Mouse (Mus musculus): ENCODE results near the gene Zfp729b. TPM values are rescaled to one million over a fixed set of nuclear protein-coding genes. Genes with fewer than 3 reads are reported as not detected.
A peak's percentile ranks its signal among the peaks of the same experiment; 100 is the strongest.

Gene Zfp729b
- 1 to 10 TPM; 8.1 to 8.7 TPM for total RNA-seq (2021)

GRCm38 (mm10) chr13:67609066-67609876, at the start of gene Zfp729b:
TSS of gene Zfp729b (minus strand) at chr13:67609707.
- intact Hi-C loops (cut with DNase I) = loop anchor here (1.0 to 5.0 kb wide), 3 partner anchors 28 to 74 kb away; partner anchors contain the start of genes Gm49345, Zfp729a and Zfp748
- DNase-seq (ENCODE audit: low spot score in 2 of 2) = peak; percentile 90 to 95

DNA sequence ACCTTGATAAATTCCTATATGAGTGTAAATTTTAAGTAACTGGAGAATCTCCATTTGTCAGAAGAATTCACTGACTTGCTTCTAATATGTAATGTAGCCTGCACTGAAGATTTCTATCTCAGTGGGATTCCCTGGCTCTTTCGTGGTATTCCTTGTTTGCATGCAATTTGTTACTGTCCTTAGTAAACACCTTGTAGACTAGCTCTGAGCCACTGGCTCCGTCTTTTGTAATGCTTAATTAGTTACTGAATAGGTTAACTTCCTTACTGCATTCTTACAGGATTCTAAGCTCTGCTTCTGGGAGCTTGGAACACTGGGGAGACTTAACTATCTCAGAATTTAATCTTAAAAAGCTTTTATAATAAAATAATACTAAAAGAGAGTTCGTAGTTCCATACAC, 43.0 kb upstream of the Zfp729b start:
- intact Hi-C loops (cut with DNase I) = no loop called here
- DNase-seq (ENCODE audit: low spot score in 2 of 2) = no peak

DNA sequence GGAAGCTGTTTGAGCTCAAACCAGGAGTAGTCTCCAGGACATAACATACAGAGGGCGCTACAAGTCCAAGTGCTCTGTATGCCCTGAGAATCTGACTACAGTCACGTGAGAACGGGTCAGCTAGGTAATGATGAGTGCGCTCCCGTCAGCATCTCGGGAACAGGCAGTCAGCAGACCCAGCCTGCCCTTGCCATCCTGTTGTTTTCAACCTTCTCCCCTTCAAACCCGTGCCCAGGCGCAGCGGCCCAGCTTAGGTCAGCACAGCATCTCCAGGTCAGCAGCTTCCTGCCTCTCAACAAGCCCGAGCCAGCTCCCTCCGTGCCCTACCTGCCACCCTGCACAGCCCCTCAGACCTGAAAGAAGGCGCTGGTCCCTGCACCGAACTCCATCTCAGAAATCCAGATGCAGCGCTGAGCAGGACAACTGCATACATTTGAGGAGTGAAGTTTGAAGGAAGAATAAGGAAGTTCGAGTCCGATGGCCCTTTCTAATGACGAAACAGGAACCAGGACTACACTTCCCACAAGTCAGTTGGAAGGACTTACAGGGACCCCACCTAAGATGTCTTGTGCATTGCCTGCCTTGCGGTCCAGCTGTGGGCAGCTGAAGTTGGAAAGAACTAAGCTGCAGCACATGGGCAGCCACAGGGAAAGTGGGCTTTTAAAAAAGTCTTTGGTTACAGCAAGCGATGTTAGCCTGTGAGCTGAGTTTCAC, 27.9 kb upstream of the Zfp729b start, which contains the start of the genes Gm49345 and Zfp729a:
TSS of gene Gm49345 (minus strand) at position 476 of the 714 bp plus-strand sequence.
TSS of gene Zfp729a (minus strand) at position 498 of the 714 bp plus-strand sequence.
- peak; percentile 89 to 95 for DNase-seq (ENCODE audit: low spot score in 2 of 2)
- intact Hi-C loops (cut with DNase I) = loop anchor here (1.0 to 5.0 kb wide), 3 partner anchors 28 to 205 kb away; partner anchors contain the start of gene Zfp729b

- intact Hi-C loops (cut with DNase I) = loop anchor here (5.0 kb wide), 1 partner anchor 117 kb away; the partner anchor contains the start of gene Zfp65
- DNase-seq (ENCODE audit: low spot score in 2 of 2) = peak in 1 of 2 experiments; percentile 28
These were observed 601 bp upstream of the Zfp729b start for GRCm38 (mm10) chr13:67610108-67610507.

- no peak for DNase-seq (ENCODE audit: low spot score in 2 of 2)
- intact Hi-C loops (cut with DNase I) = no loop called here
These were observed 36.8 kb downstream of the Zfp729b start for GRCm38 (mm10) chr13:67572591-67573189.

GRCm38 (mm10) chr13:67553730-67554129, 55.8 kb downstream of the Zfp729b start, which contains the start of gene Zfp748:
TSS of gene Zfp748 (minus strand) at chr13:67553830.
- intact Hi-C loops (cut with DNase I) = loop anchor here (1.0 to 5.0 kb wide), 2 partner anchors 27 to 54 kb away; partner anchors contain the start of genes Gm26965, Zfp729b and Zfp87
- no peak for DNase-seq (ENCODE audit: low spot score in 2 of 2)

- peak; percentile 92 to 96 for DNase-seq (ENCODE audit: low spot score in 2 of 2)
- intact Hi-C loops (cut with DNase I) = loop anchor here (1.0 to 5.0 kb wide), 2 partner anchors 26 to 55 kb away; partner anchors contain the start of genes Gm26965, Zfp729b and Zfp87
These were observed 56.8 kb downstream of the Zfp729b start for GRCm38 (mm10) chr13:67552505-67553346.

- DNase-seq (ENCODE audit: low spot score in 2 of 2) = no peak
- intact Hi-C loops (cut with DNase I) = no loop called here
These were observed 63.6 kb downstream of the Zfp729b start for GRCm38 (mm10) chr13:67545941-67546340.

Other genes with a start within 250 kb of the Zfp729b start
- gene Gm28044, start 249.2 kb downstream of the Zfp729b start, total RNA-seq (2021) = 1 to 10 TPM; 1.0 to 1.1 TPM
- gene Zfp953, start 249.1 kb downstream of the Zfp729b start, total RNA-seq (2021) = under 1 TPM; 0.85 to 0.89 TPM
- gene Gm28041, start 234.0 kb downstream of the Zfp729b start, total RNA-seq (2021) = not detected
- under 1 TPM; 0.87 to 0.92 TPM for gene Zfp456, start 233.9 kb downstream of the Zfp729b start, total RNA-seq (2021)
- 1 to 10 TPM; 1.7 to 2.4 TPM for gene Zfp429, start 209.9 kb downstream of the Zfp729b start, total RNA-seq (2021)
- gene Zfp459, start 188.3 kb downstream of the Zfp729b start, total RNA-seq (2021) = 1 to 10 TPM; 3.6 to 9.4 TPM
- gene Zfp874a, start 158.1 kb downstream of the Zfp729b start, total RNA-seq (2021) = 10 to 100 TPM; 10.8 to 14.1 TPM
- gene Zfp874b, start 125.4 kb downstream of the Zfp729b start, total RNA-seq (2021) = 10 to 100 TPM; 17.7 to 19.4 TPM
- gene Zfp58, start 109.2 kb downstream of the Zfp729b start, total RNA-seq (2021) = 1 to 10 TPM; 6.0 to 8.1 TPM
- not detected for gene Gm26965, start 83.6 kb downstream of the Zfp729b start, total RNA-seq (2021)
- 10 to 100 TPM; 20.3 to 22.9 TPM for gene Zfp87, start 83.5 kb downstream of the Zfp729b start, total RNA-seq (2021)
- gene Zfp748, start 55.9 kb downstream of the Zfp729b start, total RNA-seq (2021) = 10 to 100 TPM in 1 of 2 experiments, 1 to 10 TPM in 1; 8.3 to 10.0 TPM
- gene Gm49345, start 28.1 kb upstream of the Zfp729b start, total RNA-seq (2021) = 1 to 10 TPM; 1.2 to 1.8 TPM
- 10 to 100 TPM in 1 of 2 experiments, 1 to 10 TPM in 1; 8.7 to 10.3 TPM for gene Zfp729a, start 28.1 kb upstream of the Zfp729b start, total RNA-seq (2021)
- 10 to 100 TPM; 25.0 to 25.9 TPM for gene Zfp738, start 77.4 kb upstream of the Zfp729b start, total RNA-seq (2021)
- 10 to 100 TPM; 13.2 to 13.3 TPM for gene Zfp65, start 119.5 kb upstream of the Zfp729b start, total RNA-seq (2021)
- gene Zfp85, start 145.5 kb upstream of the Zfp729b start, total RNA-seq (2021) = 1 to 10 TPM; 5.4 to 6.4 TPM
- gene Zfp493, start 170.0 kb upstream of the Zfp729b start, total RNA-seq (2021) = 1 to 10 TPM; 4.1 to 4.4 TPM
- gene Zfp273, start 204.0 kb upstream of the Zfp729b start, total RNA-seq (2021) = 1 to 10 TPM; 6.7 TPM
- gene Gm10037, start 221.4 kb upstream of the Zfp729b start, total RNA-seq (2021) = 10 to 100 TPM; 11.8 to 12.8 TPM